Mouse (Mus musculus): Measurements from ENCODE around the gene Galr2. TPM values are rescaled to one million over a fixed set of nuclear protein-coding genes. Genes with fewer than 3 reads are reported as not detected.

Galr2 gene
- total and polyA plus RNA-seq, 2 experiments from 2014 or later = 0.54 TPM; not detected in 1

DNA sequence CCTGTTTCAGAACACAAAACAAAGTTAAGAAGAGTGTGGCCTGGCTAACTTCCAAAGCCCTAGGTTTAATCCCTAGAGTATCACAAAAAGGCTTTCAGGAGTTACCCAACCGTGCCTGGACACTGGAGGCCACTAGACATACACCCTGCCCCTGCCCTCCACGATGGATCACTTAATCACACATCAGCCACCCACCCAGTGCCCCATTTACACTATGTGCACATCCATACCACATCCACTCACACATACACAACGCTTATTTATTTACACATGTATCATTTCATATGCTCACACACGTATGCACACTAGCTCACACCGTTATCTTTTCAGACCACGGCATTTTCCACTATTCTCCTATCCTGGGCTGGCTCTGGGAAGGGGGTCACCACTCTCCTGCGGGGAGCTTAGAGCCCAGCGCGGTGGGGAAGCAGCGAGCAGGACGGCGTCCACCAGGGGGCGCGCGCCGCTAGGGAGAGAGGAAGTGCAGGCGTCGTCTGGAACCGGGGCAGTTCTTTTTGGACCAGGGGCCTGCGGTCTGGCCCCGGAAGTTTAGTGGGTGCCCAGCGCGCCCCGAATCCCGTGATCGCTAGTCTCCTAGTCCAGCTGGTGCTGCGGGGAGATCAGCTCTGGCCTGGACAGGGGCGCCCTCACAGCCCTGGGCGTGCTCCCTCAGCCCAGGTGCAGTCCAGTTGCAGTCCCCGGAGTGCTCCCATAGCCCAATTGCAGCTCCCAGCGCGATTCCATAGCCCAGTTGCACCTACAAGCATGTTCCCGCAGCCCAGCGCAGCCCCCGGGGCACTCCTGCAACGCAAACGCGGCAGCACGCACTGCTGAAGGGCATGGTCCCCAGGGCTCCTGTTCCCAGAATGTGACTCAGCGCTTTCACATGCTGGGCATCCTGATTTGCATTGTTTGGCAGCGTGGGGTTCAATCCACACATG lies 38.2 kb downstream of the Galr2 start:
- H3K9me3 ChIP-seq (ENCODE audit: low read length) = no peaks in the 10 kb centered on the region
- no peak overlapping the region; the same call in 1 of the 2 replicates for H3K9ac ChIP-seq (replicated peaks; ENCODE audit: low read length, poor library complexity, severe bottlenecking)
- peak; percentile 96 for TF ChIP-seq CTCF (IDR thresholded peaks at IDR 0.05)
- peak overlapping the region; percentile 29 for H3K4me3 ChIP-seq (ENCODE audit: low read depth, low read length)
- no peaks in the 10 kb centered on the region for H3K4me1 ChIP-seq (ENCODE audit: insufficient read depth, low read length)
- no peak overlapping the region for H3K27ac ChIP-seq (ENCODE audit: low read depth, low read length)
- 1% methylated on average over 40 of the region's 41 CpGs for WGBS
- no peaks in the 10 kb centered on the region for H3K36me3 ChIP-seq (ENCODE audit: insufficient read depth, low read length)
- ATAC-seq (ENCODE audit: low FRiP score) (peak; percentile 72), DNase-seq (ENCODE audit: low spot score) (peak; percentile 71)
- peak overlapping the region; percentile 68 for H3K4me2 ChIP-seq (ENCODE audit: low read depth, low read length, poor library complexity, severe bottlenecking)
- no peaks in the 10 kb centered on the region for H3K27me3 ChIP-seq (ENCODE audit: insufficient read depth, low read length)

DNA sequence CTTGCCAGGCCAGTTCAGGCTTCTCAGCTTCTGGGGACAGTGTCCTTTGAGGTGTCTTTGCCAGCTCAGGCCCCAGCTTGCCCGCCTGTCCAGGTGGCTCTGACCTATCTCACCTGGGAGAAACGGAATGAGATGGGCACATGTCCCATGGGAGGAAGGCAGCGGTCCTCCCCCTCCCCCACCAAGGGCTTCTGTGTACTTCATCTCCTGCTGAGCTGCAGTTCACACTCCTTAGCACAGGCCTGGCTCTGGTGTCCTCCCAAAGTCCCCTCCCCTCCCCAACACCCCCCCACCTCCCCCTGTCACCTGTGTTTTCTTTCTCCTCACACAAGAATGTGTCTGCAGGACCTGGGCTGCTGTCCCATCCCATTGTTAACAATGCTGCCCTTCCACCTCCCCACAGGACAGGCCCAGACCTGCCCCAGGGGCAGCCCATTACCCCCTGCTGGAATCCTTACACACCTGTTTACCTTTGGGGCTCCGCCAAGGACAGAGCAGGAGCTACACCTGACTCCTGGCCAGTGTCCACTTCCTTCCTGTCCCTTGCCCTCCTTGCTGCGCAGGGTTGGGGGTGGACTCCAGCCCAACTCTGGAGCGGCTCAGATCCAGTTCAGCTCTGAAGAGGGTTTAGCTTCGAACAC lies 46.3 kb downstream of the Galr2 start:
- no peak for ATAC-seq (ENCODE audit: low FRiP score)
- Histone ChIP-seq H3K9me3 (ENCODE audit: low read length) (no peaks in the 10 kb centered on the region), H3K27ac (ENCODE audit: low read depth, low read length) (no peak overlapping the region), H3K4me1 (ENCODE audit: insufficient read depth, low read length) (no peaks in the 10 kb centered on the region), H3K27me3 (ENCODE audit: insufficient read depth, low read length) (no peaks in the 10 kb centered on the region), H3K4me3 (ENCODE audit: low read depth, low read length) (no peak overlapping the region), H3K9ac (replicated peaks; ENCODE audit: low read length, poor library complexity, severe bottlenecking) (no peak overlapping the region), H3K36me3 (ENCODE audit: insufficient read depth, low read length) (no peaks in the 10 kb centered on the region), H3K4me2 (ENCODE audit: low read depth, low read length, poor library complexity, severe bottlenecking) (no peak overlapping the region)
- no peak for TF ChIP-seq CTCF (IDR thresholded peaks at IDR 0.05)
- DNase-seq (ENCODE audit: low spot score) = no peak
- WGBS = 75% methylated on average over 7 of the region's 7 CpGs

DNA sequence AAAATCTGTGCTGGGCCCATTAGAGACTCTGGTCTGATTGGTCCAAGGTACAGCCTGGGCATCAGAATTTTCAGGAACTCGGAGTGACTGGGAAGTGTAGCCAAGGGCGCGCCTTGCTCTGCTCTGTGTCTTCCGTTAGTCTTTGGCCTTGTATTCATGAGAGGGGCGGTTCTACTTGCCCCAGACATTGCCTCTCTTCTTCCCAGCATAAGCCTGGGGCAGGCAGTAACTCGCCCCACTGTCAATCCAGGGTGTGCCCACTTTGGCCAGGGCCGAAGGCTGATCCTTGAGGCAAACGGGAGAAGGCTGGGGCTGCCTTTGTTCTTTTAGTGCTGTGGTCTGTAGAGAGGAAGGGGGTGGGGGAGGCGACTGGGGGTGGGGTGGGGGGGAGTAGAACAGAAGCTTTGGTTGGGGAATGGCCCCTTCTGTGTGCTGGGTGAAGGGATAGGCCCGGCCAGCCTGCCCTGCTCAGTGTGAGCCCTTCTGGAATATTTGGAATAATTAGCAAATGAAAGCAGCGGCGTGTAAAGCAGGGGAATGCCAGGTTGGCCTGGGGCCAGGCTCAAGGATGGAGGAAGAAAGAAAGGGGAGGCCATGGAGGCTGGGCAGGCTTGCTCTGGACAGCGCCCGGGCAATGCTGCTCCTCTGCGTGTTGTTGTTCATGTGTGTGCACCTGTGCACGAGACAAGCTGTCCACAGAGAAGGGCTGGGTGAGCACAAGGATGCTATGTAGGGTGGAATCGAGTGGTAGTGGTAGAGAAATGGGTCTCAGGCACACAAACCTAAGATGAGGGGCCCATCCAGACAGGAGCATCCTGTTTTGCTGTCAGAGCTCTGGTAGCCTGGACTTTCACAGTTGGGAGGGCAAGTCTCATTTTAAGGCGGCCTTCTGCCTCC lies 48.8 kb downstream of the Galr2 start:
- 0 out of 2 replicates have a peak, but pooled peaks cover 4% of the 10 kb centered on the region for H3K4me1 ChIP-seq (ENCODE audit: insufficient read depth, low read length)

DNA sequence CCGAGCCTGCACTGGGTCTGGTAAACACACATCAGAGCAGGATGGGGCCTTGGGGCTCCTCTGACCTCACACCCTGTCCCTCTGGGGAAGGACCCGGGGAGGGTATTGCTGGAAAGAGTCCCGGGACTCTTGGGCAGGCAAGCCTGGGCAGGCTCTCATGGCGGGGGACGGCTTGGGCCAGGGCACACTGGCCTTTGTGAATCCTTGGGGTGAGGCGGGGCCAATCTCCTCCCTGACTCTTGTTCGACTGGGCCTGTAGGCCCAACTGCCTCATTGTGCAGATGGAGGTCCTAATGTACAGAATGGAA lies 49.4 kb downstream of the Galr2 start:
- Histone ChIP-seq H3K9me3 (ENCODE audit: low read length) (no peaks in the 10 kb centered on the region), H3K9ac (replicated peaks; ENCODE audit: low read length, poor library complexity, severe bottlenecking) (no peak overlapping the region), H3K4me2 (ENCODE audit: low read depth, low read length, poor library complexity, severe bottlenecking) (no peak overlapping the region), H3K27me3 (ENCODE audit: insufficient read depth, low read length) (peaks cover 14% of the 10 kb centered on the region), H3K36me3 (ENCODE audit: insufficient read depth, low read length) (no peaks in the 10 kb centered on the region), H3K27ac (ENCODE audit: low read depth, low read length) (peak overlapping the region; percentile 59; the same call in 1 of the 2 replicates), H3K4me3 (ENCODE audit: low read depth, low read length) (no peak overlapping the region), H3K4me1 (ENCODE audit: insufficient read depth, low read length) (peaks cover 6% of the 10 kb centered on the region; the same call in 1 of the 2 replicates)
- 61% methylated on average over 7 of the region's 7 CpGs for WGBS
- ATAC-seq (ENCODE audit: low FRiP score) = no peak; the same call in 1 of the 2 replicates
- no peak for DNase-seq (ENCODE audit: low spot score)
- TF ChIP-seq CTCF (IDR thresholded peaks at IDR 0.05) = no peak

More for the DNA sequence above, 48.8 kb downstream of the Galr2 start:
- 35% methylated on average over 18 of the region's 18 CpGs for WGBS
- no peak overlapping the region for H3K4me3 ChIP-seq (ENCODE audit: low read depth, low read length)
- DNase-seq (ENCODE audit: low spot score) = peak; percentile 77
- peak overlapping the region; percentile 59 for H3K27ac ChIP-seq (ENCODE audit: low read depth, low read length)
- no peaks in the 10 kb centered on the region for H3K9me3 ChIP-seq (ENCODE audit: low read length)
- H3K36me3 ChIP-seq (ENCODE audit: insufficient read depth, low read length) = no peaks in the 10 kb centered on the region
- no peak for TF ChIP-seq CTCF (IDR thresholded peaks at IDR 0.05)
- H3K27me3 ChIP-seq (ENCODE audit: insufficient read depth, low read length) = peaks cover 10% of the 10 kb centered on the region
- ATAC-seq (ENCODE audit: low FRiP score) = peak; percentile 41
- H3K4me2 ChIP-seq (ENCODE audit: low read depth, low read length, poor library complexity, severe bottlenecking) = no peak overlapping the region
- H3K9ac ChIP-seq (replicated peaks; ENCODE audit: low read length, poor library complexity, severe bottlenecking) = no peak overlapping the region

DNA sequence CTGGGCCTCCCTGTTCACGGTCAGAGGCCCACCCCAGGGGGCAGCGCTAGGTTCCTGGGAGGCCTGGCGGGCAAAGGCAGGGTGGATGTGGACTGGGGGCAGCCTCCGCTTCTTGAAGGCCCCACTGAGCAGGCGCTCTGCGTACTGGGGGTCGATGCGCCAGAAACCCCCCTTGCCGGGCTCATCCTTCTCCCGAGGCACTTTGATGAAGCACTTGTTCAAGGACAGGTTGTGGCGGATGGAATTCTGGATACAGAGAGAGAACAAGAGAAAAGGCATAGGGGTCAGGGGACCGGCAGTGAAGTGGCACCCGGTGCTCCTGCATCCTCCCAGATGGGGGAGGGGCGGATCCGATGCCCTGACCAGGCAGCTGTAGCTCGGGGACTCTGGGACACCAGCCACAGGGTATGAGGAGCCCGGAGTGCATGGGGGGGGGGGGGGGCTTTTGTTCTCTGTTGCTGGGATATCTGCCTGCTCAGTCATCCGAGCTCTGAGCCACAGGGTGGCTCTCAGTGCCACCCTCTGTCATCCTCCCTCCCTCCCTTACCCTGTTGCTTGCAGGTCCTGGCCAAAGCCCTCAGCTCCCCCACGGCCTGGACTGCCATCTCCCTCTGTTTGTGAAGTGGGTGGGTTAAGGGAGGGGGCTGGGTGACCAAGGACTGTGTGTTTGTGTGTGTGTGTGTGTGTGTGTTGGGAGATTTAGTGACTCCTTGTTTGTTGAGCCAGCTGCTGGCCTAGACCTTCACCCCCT lies 51.7 kb downstream of the Galr2 start:
- 0 out of 2 replicates have a peak, but pooled peaks have one; percentile 22 for ATAC-seq (ENCODE audit: low FRiP score)

More for the DNA sequence above, 51.7 kb downstream of the Galr2 start:
- H3K4me2 ChIP-seq (ENCODE audit: low read depth, low read length, poor library complexity, severe bottlenecking) = peak overlapping the region; percentile 22
- H3K27me3 ChIP-seq (ENCODE audit: insufficient read depth, low read length) = peaks cover 14% of the 10 kb centered on the region
- H3K4me3 ChIP-seq (ENCODE audit: low read depth, low read length) = no peak overlapping the region
- peak; percentile 65 for DNase-seq (ENCODE audit: low spot score)
- peak overlapping the region; percentile 43; the same call in 1 of the 2 replicates for H3K27ac ChIP-seq (ENCODE audit: low read depth, low read length)
- no peaks in the 10 kb centered on the region for H3K36me3 ChIP-seq (ENCODE audit: insufficient read depth, low read length)
- H3K4me1 ChIP-seq (ENCODE audit: insufficient read depth, low read length) = peaks cover 6% of the 10 kb centered on the region; the same call in 1 of the 2 replicates
- no peak for TF ChIP-seq CTCF (IDR thresholded peaks at IDR 0.05)
- H3K9ac ChIP-seq (replicated peaks; ENCODE audit: low read length, poor library complexity, severe bottlenecking) = no peak overlapping the region
- 21% methylated on average over 18 of the region's 19 CpGs for WGBS
- no peaks in the 10 kb centered on the region for H3K9me3 ChIP-seq (ENCODE audit: low read length)

All from midbrain, postnatal 0 days (tissue).